ENCODE assay signal across 11 mouse cellular contexts in genomic region chr11:49811099-49811541, GRCm38 (mm10). TPM values are rescaled to one million over a fixed set of nuclear protein-coding genes. Genes with fewer than 3 reads are reported as not detected.
A peak's percentile ranks its signal among the peaks of the same experiment; 100 is the strongest.
DNase-seq lines count a peak whose midpoint lies in the region; ATAC-seq and TF ChIP-seq lines count a peak whose summit lies in the region.
"Had no signal": no experiment of that assay in that cellular context is flagged by ENCODE, and none has a peak within 500 bp of the region (broad histone marks: within the 10 kb centered on the region; RNA-seq: fewer than 3 reads in every experiment).

No protein-coding gene starts in this region.

- TF ChIP-seq CTCF in heart, postnatal 0 days (IDR thresholded peaks at IDR 0.05; ENCODE audit: low read depth), result no peak
- no peak for TF ChIP-seq CTCF in layer of hippocampus, adult 2 months (conservative IDR thresholded peaks at IDR 0.05)

- no peaks in the 10 kb centered on the region for H3K27me3 ChIP-seq in midbrain, embryonic 11.5 days (ENCODE audit: control insufficient read depth, insufficient read depth, low read length)
- H3K27me3 ChIP-seq in midbrain, embryonic 10.5 days (ENCODE audit: low read depth, poor library complexity, severe bottlenecking), result no peaks in the 10 kb centered on the region
- no peaks in the 10 kb centered on the region for H3K27me3 ChIP-seq in heart, postnatal 0 days (ENCODE audit: control insufficient read depth, insufficient read depth, low read length)
- no peaks in the 10 kb centered on the region for H3K27me3 ChIP-seq in hindbrain, embryonic 10.5 days (ENCODE audit: insufficient read depth, poor library complexity, severe bottlenecking)
- H3K27me3 ChIP-seq: forebrain, embryonic 13.5 days had no signal

- no peak for ATAC-seq in midbrain, embryonic 11.5 days (ENCODE audit: low FRiP score)
- ATAC-seq in heart, postnatal 0 days (ENCODE audit: insufficient read depth, low read depth), result peak; percentile 75
- ATAC-seq: forebrain, embryonic 13.5 days had no signal

- no peak overlapping the region for H3K4me3 ChIP-seq in midbrain, embryonic 11.5 days (ENCODE audit: low read depth, low read length)
- no peak overlapping the region for H3K4me3 ChIP-seq in midbrain, embryonic 10.5 days
- no peak overlapping the region for H3K4me3 ChIP-seq in brown adipose tissue, adult 24 weeks (ENCODE audit: insufficient read depth, low read depth, low read length)
- H3K4me3 ChIP-seq in heart, postnatal 0 days (ENCODE audit: low read depth, low read length), result no peak overlapping the region
- no peak overlapping the region for H3K4me3 ChIP-seq in layer of hippocampus, adult 2 months
- no peak overlapping the region for H3K4me3 ChIP-seq in hindbrain, embryonic 10.5 days
- H3K4me3 ChIP-seq: forebrain, embryonic 13.5 days had no signal

- no peak overlapping the region for H3K27ac ChIP-seq in midbrain, embryonic 11.5 days (ENCODE audit: low read depth, low read length)
- H3K27ac ChIP-seq in midbrain, embryonic 10.5 days (replicated peaks), result no peak overlapping the region
- H3K27ac ChIP-seq in brown adipose tissue, adult 24 weeks (replicated peaks; ENCODE audit: low read depth, low read length), result 0 out of 2 replicates have a peak overlapping the region, but pooled peaks have one; percentile 12
- peak overlapping the region; percentile 61 for H3K27ac ChIP-seq in heart, postnatal 0 days (ENCODE audit: low read depth)
- H3K27ac ChIP-seq in layer of hippocampus, adult 2 months, result no peak overlapping the region
- H3K27ac ChIP-seq in hindbrain, embryonic 10.5 days, result no peak overlapping the region
- H3K27ac ChIP-seq: forebrain, embryonic 13.5 days had no signal

- 90% methylated on average over 8 of the region's 8 CpGs for WGBS in midbrain, embryonic 11.5 days
- whole genome bisulfite sequencing in midbrain, embryonic 10.5 days, result 93% methylated on average over 8 of the region's 8 CpGs
- 49% methylated on average over 8 of the region's 8 CpGs for WGBS in heart, postnatal 0 days
- 93% methylated on average over 8 of the region's 8 CpGs for WGBS in hindbrain, embryonic 10.5 days

- H3K4me2 ChIP-seq in midbrain, embryonic 11.5 days, result no peak overlapping the region
- no peak overlapping the region for H3K4me2 ChIP-seq in heart, postnatal 0 days (ENCODE audit: low read depth, low read length)
- H3K4me2 ChIP-seq: forebrain, embryonic 13.5 days had no signal

- no peaks in the 10 kb centered on the region for H3K9me3 ChIP-seq in midbrain, embryonic 11.5 days (ENCODE audit: control insufficient read depth, low read length)
- no peaks in the 10 kb centered on the region for H3K9me3 ChIP-seq in midbrain, embryonic 10.5 days (replicated peaks)
- no peaks in the 10 kb centered on the region for H3K9me3 ChIP-seq in heart, postnatal 0 days (replicated peaks; ENCODE audit: control insufficient read depth, low read length)
- H3K9me3 ChIP-seq in hindbrain, embryonic 10.5 days, result no peaks in the 10 kb centered on the region
- H3K9me3 ChIP-seq: forebrain, embryonic 13.5 days had no signal

- no peaks in the 10 kb centered on the region for H3K36me3 ChIP-seq in midbrain, embryonic 11.5 days (ENCODE audit: control insufficient read depth, insufficient read depth, low read length)
- peaks cover 67% of the 10 kb centered on the region for H3K36me3 ChIP-seq in midbrain, embryonic 10.5 days
- H3K36me3 ChIP-seq in heart, postnatal 0 days (replicated peaks; ENCODE audit: control insufficient read depth, insufficient read depth, low read length), result 0 out of 2 replicates have a peak, but pooled peaks cover 4% of the 10 kb centered on the region
- peaks cover 68% of the 10 kb centered on the region for H3K36me3 ChIP-seq in hindbrain, embryonic 10.5 days

- no peaks in the 10 kb centered on the region for H3K4me1 ChIP-seq in midbrain, embryonic 11.5 days (ENCODE audit: control insufficient read depth, insufficient read depth, low read length)
- H3K4me1 ChIP-seq in midbrain, embryonic 10.5 days, result no peaks in the 10 kb centered on the region; the same call in 1 of the 2 replicates
- no peaks in the 10 kb centered on the region for H3K4me1 ChIP-seq in brown adipose tissue, adult 24 weeks (ENCODE audit: control insufficient read depth, insufficient read depth, insufficient read length, low read length)
- no peaks in the 10 kb centered on the region for H3K4me1 ChIP-seq in heart, postnatal 0 days (ENCODE audit: control insufficient read depth, insufficient read depth)
- H3K4me1 ChIP-seq in hindbrain, embryonic 10.5 days (replicated peaks), result 0 out of 2 replicates have a peak, but pooled peaks cover 1% of the 10 kb centered on the region
- H3K4me1 ChIP-seq: forebrain, embryonic 13.5 days had no signal

- no peak overlapping the region for H3K9ac ChIP-seq in midbrain, embryonic 11.5 days (ENCODE audit: low read length)
- no peak overlapping the region for H3K9ac ChIP-seq in heart, postnatal 0 days (replicated peaks; ENCODE audit: low read depth, low read length)
- H3K9ac ChIP-seq: forebrain, embryonic 13.5 days had no signal

- no peak for TF ChIP-seq EP300 in heart, postnatal 0 days (IDR thresholded peaks at IDR 0.05; ENCODE audit: low read depth)

- peak; percentile 39 for DNase-seq in midbrain, embryonic 11.5 days (ENCODE audit: low spot score, missing footprints)
- DNase-seq in midbrain, embryonic 10.5 days (ENCODE audit: low spot score), result no peak
- DNase-seq in heart, postnatal 0 days (ENCODE audit: low spot score), result peak; percentile 74
- DNase-seq in skeletal muscle tissue, adult 2 months (ENCODE audit: low read depth, low spot score), result peak; percentile 76
- DNase-seq in layer of hippocampus, adult 2 months (ENCODE audit: low spot score in 2 of 2), result no peak
- DNase-seq in hindbrain, embryonic 10.5 days (ENCODE audit: low spot score), result no peak
- DNase-seq in frontal cortex, postnatal 25 days (ENCODE audit: low spot score in 2 of 2), result no peak
- DNase-seq: left cerebral cortex, postnatal 4 days had no signal

RNA-seq across cellular contexts. Expression of gene Gfpt2, which starts 17.1 kb away (rescaled TPM):
- 8.7 and 9.9 TPM in 2 replicates for polyA plus RNA-seq in midbrain, embryonic 11.5 days (2014; fragmentation: Nextera tagmentation; extraction: Ambion mirVana)
- polyA plus RNA-seq in midbrain, embryonic 10.5 days (2016; fragmentation: Nextera tagmentation; extraction: Ambion mirVana), result 13.9 and 16.7 TPM in 2 replicates
- 6.9 and 14.4 TPM in 2 replicates for polyA plus RNA-seq in brown adipose tissue, adult 24 weeks (2012; ENCODE audit: insufficient read depth, insufficient read length, missing spikeins)
- total RNA-seq in heart, postnatal 0 days (2014; rRNA removed; ENCODE audit: low replicate concordance), result 6.1 and 10.8 TPM in 2 replicates
- polyA plus RNA-seq in heart, postnatal 0 days (2015; fragmentation: Nextera tagmentation; extraction: Ambion mirVana), result 8.5 TPM in 2 replicates
- 1 to 10 TPM; 5.0 TPM for total RNA-seq in layer of hippocampus, adult 2 months (2021)
- 16.0 and 22.1 TPM in 2 replicates for polyA plus RNA-seq in hindbrain, embryonic 10.5 days (2016; fragmentation: Nextera tagmentation; extraction: Ambion mirVana)
- total RNA-seq: neutrophil, adult 5-6 weeks had no signal

RNA-seq across cellular contexts. Expression of gene Mapk9, which starts 35.4 kb away (rescaled TPM):
- 41.2 and 44.1 TPM in 2 replicates for polyA plus RNA-seq in midbrain, embryonic 11.5 days (2014; fragmentation: Nextera tagmentation; extraction: Ambion mirVana)
- 22.2 and 29.7 TPM in 2 replicates for polyA plus RNA-seq in midbrain, embryonic 10.5 days (2016; fragmentation: Nextera tagmentation; extraction: Ambion mirVana)
- polyA plus RNA-seq in brown adipose tissue, adult 24 weeks (2012; ENCODE audit: insufficient read depth, insufficient read length, missing spikeins), result 37.6 and 42.6 TPM in 2 replicates
- total RNA-seq in heart, postnatal 0 days (2014; rRNA removed; ENCODE audit: low replicate concordance), result 37.2 and 55.8 TPM in 2 replicates
- 25.4 and 25.9 TPM in 2 replicates for polyA plus RNA-seq in heart, postnatal 0 days (2015; fragmentation: Nextera tagmentation; extraction: Ambion mirVana)
- 100 to 1,000 TPM; 150 to 154 TPM for total RNA-seq in layer of hippocampus, adult 2 months (2021)
- 26.5 and 34.0 TPM in 2 replicates for polyA plus RNA-seq in hindbrain, embryonic 10.5 days (2016; fragmentation: Nextera tagmentation; extraction: Ambion mirVana)

Comparison
In these comparisons a context has a peak if more than half of its experiments do, and no peak if none do; other contexts are left out.
1. DNase-seq: peak in midbrain, embryonic 11.5 days (single experiment), heart, postnatal 0 days (single experiment) and skeletal muscle tissue, adult 2 months (single experiment); none in midbrain, embryonic 10.5 days (single experiment), layer of hippocampus, adult 2 months (0 of 2), hindbrain, embryonic 10.5 days (single experiment) and frontal cortex, postnatal 25 days (0 of 2).
2. H3K27ac ChIP-seq: peak in brown adipose tissue, adult 24 weeks (single experiment) and heart, postnatal 0 days (single experiment); none in midbrain, embryonic 11.5 days (single experiment), midbrain, embryonic 10.5 days (single experiment), layer of hippocampus, adult 2 months (single experiment) and hindbrain, embryonic 10.5 days (single experiment).